Mouse (Mus musculus) ES-E14 (cell line): ENCODE results near the gene Fam227b. TPM values are rescaled to one million over a fixed set of nuclear protein-coding genes. Genes with fewer than 3 reads are reported as not detected.

ENCODE experiments used
- DNase-seq: peaks from one replicate; pipeline ENCODE4 v3.0.0-alpha.2; 2013; ENCODE audit warnings: low read depth, low spot score
- H3K27ac ChIP-seq: 2 replicates; pipeline ENCODE4 v1.5.1; 2012; ENCODE audit warnings: low read depth, mild to moderate bottlenecking, low read length, moderate library complexity, mixed read lengths; ENCODE audit not compliant: poor library complexity, insufficient read depth, severe bottlenecking
- H3K36me3 ChIP-seq: 2 replicates; pipeline ENCODE4 v1.6.1; 2012; ENCODE audit warnings: mild to moderate bottlenecking, low read length, moderate library complexity, mixed read lengths; ENCODE audit not compliant: control insufficient read depth, poor library complexity, insufficient read depth, severe bottlenecking
- H3K4me1 ChIP-seq, 2 experiments: fragments of 150-350 bp in 1 of 2; sonication (generic) in 1 of 2; 2 replicates each; pipeline ENCODE4 v1.6.1; 2012; ENCODE audit warnings: low read length in 2 of 2, mild to moderate bottlenecking in 1 of 2, mixed read lengths in 1 of 2; ENCODE audit not compliant: control insufficient read depth in 2 of 2, insufficient read depth in 2 of 2, poor library complexity in 1 of 2
- H3K4me3 ChIP-seq, 2 experiments: fragments of 150-350 bp in 1 of 2; sonication (generic) in 1 of 2; 2 replicates each; pipeline ENCODE4 v1.5.1; 2012; ENCODE audit warnings: low read length in 2 of 2, low read depth in 1 of 2, mild to moderate bottlenecking in 1 of 2, mixed read lengths in 1 of 2; ENCODE audit not compliant: insufficient read depth in 1 of 2, poor library complexity in 1 of 2, severe bottlenecking in 1 of 2
- H3K9ac ChIP-seq: 2 replicates; pipeline ENCODE4 v1.6.1; 2012; ENCODE audit warnings: low read depth, mild to moderate bottlenecking, low read length, mixed read lengths; ENCODE audit not compliant: poor library complexity, insufficient read depth, severe bottlenecking
- H3K9me3 ChIP-seq: fragments of 150-350 bp; sonication (generic); 2 replicates; pipeline ENCODE4 v1.6.1; 2012; ENCODE audit warnings: low read depth, mild to moderate bottlenecking, low read length; ENCODE audit not compliant: control insufficient read depth, insufficient read depth
- CHD2 ChIP-seq: IDR thresholded peaks from 2 replicates; pipeline ENCODE4 v1.6.1; 2014; ENCODE audit warnings: mild to moderate bottlenecking, low read depth, low read length, inconsistent platforms
- HCFC1 ChIP-seq: IDR thresholded peaks from 2 replicates; pipeline ENCODE4 v1.6.1; 2012; ENCODE audit warnings: low read length, inconsistent platforms, borderline replicate concordance; ENCODE audit not compliant: insufficient read depth
- MAFK ChIP-seq: IDR thresholded peaks from 2 replicates; pipeline ENCODE4 v1.6.1; 2014; ENCODE audit warnings: mild to moderate bottlenecking, low read depth, low read length, inconsistent platforms; ENCODE audit not compliant: insufficient read depth
- ZC3H11A ChIP-seq: IDR thresholded peaks from 2 replicates; pipeline ENCODE4 v1.6.1; 2012; ENCODE audit warnings: low read depth, mild to moderate bottlenecking, inconsistent platforms, low read length, borderline replicate concordance
- ZNF384 ChIP-seq: IDR thresholded peaks from 2 replicates; pipeline ENCODE4 v1.6.1; 2012; ENCODE audit warnings: low read depth, low read length, inconsistent platforms
- in situ Hi-C, 2 experiments: fragments of 600-800 bp; cut with MboI; formaldehyde crosslinking; loops; one replicate each; pipeline ENCODE4 v1.15.1; 2025; ENCODE audit warnings: low sequenced_read_pairs in 2 of 2, inconsistent platforms in 1 of 2; ENCODE audit not compliant: unreplicated experiment in 2 of 2
- total RNA-seq: library from RNA; depleted of rRNA; stranded (reverse); fragments of 300-350 nt; gene quantifications from 2 replicates; pipeline ENCODE4 v1.2.3, GENCODE M21; 2012

Gene Fam227b
- total RNA-seq, 1 experiment, result not detected

DNA sequence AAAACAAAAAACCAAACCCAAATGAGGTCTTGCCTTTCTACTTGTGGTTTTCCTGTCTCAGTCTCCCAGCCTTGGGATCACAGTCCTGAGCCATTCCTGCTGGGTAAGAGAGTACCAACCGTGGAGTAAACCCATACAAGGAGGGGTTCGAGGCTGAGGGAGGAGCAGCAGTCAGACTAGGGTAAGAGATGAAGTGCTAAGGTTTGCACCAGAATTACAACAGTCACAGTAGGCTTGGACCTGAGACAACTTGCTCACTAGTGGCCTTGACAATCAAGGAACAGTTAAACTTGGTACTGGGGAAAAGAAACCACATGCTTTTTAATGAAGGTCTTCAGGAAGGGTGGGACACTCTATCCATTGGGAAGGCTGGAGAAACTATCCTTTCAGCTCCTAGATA, 72.7 kb downstream of the Fam227b start:
- H3K9ac ChIP-seq, result no peak overlapping the region

DNA sequence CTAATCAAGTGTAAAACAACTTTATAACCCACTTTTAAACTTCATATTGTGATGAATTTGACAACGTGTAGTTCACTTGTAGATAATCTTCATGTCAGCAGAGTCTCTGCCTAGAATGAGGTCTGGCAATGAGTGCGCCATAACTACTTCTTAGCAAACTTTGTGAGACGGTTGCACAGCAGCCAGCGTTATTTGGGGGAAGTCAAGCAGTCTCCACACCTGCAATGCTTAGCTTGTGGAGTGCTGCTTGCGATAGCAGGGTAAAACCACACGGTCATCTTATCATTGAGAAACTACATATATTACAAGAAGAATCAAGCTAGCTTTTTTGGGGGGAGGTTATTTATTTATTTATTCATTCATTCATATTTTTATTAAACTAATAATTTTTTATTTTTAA, 75.3 kb downstream of the Fam227b start:
- H3K4me3 ChIP-seq, result no peak overlapping the region
- DNase-seq, result no peak
- no peak for TF ChIP-seq MAFK
- TF ChIP-seq HCFC1, result no peak
- TF ChIP-seq ZNF384, result no peak
- TF ChIP-seq CHD2, result no peak
- no peak for TF ChIP-seq ZC3H11A
- H3K9ac ChIP-seq, result no peak overlapping the region
- no peak overlapping the region for H3K27ac ChIP-seq
- no peaks in the 10 kb centered on the region for H3K36me3 ChIP-seq
- in situ Hi-C loops, result no loop called here
- no peaks in the 10 kb centered on the region for H3K9me3 ChIP-seq
- H3K4me1 ChIP-seq, result no peaks in the 10 kb centered on the region

More for the DNA sequence above, 72.7 kb downstream of the Fam227b start:
- H3K4me1 ChIP-seq, result no peaks in the 10 kb centered on the region
- in situ Hi-C loops, result no loop called here
- H3K36me3 ChIP-seq, result no peaks in the 10 kb centered on the region
- no peak overlapping the region for H3K27ac ChIP-seq
- H3K9me3 ChIP-seq, result no peaks in the 10 kb centered on the region
- no peak for TF ChIP-seq MAFK
- no peak for TF ChIP-seq HCFC1
- TF ChIP-seq ZC3H11A, result no peak
- no peak for TF ChIP-seq ZNF384
- no peak for TF ChIP-seq CHD2
- no peak for DNase-seq
- no peak overlapping the region for H3K4me3 ChIP-seq

DNA sequence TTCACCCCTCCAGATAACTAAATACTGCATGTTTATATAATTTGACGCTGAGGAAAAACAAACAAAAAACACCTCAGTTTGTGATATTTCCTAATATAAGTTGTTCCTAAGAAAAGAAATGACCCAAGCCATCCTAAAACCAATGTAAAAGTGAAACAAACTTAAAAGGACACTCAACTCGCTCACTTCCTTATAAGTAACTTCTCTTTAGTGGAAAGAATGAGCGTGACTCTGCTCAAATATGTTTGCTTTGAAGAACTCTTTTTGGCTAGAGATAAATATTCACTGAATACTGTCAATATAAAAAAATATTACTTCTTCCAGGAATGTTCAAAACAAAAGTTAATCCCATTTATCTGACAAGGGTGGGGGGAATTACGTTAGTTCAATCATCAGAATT, 78.1 kb downstream of the Fam227b start:
- no peak for DNase-seq
- Histone ChIP-seq H3K9me3 (no peaks in the 10 kb centered on the region), H3K36me3 (no peaks in the 10 kb centered on the region), H3K4me3 (no peak overlapping the region), H3K9ac (no peak overlapping the region), H3K27ac (no peak overlapping the region), H3K4me1 (no peaks in the 10 kb centered on the region)
- TF ChIP-seq ZNF384, result no peak
- TF ChIP-seq HCFC1, result no peak
- no peak for TF ChIP-seq CHD2
- TF ChIP-seq ZC3H11A, result no peak
- TF ChIP-seq MAFK, result no peak
- in situ Hi-C loops, result no loop called here

DNA sequence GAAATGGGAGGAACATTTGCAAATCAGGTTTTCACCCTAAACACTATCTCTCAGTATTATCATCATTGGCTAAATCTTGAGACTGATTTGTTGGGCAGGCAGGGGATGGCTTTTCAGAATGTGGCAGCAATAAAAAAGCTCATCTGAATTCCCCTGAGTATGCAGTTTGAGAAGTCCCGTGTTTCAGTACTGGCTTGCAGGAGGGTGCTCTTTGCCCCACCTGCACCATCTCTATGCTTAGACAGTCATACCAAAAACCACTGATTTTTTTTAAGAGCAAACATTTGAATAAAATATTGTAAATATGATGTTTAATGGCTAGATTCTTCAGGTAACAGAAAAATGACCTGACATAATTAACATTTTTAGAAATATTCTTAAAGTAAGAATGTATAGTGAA, 82.1 kb downstream of the Fam227b start:
- H3K9ac ChIP-seq, result no peak overlapping the region
- no peak for DNase-seq
- H3K27ac ChIP-seq, result no peak overlapping the region
- H3K36me3 ChIP-seq, result no peaks in the 10 kb centered on the region
- no peak overlapping the region for H3K4me3 ChIP-seq
- in situ Hi-C loops, result no loop called here
- H3K9me3 ChIP-seq, result no peaks in the 10 kb centered on the region
- TF ChIP-seq ZC3H11A (no peak), ZNF384 (no peak), CHD2 (no peak), HCFC1 (no peak), MAFK (no peak)
- no peaks in the 10 kb centered on the region for H3K4me1 ChIP-seq

DNA sequence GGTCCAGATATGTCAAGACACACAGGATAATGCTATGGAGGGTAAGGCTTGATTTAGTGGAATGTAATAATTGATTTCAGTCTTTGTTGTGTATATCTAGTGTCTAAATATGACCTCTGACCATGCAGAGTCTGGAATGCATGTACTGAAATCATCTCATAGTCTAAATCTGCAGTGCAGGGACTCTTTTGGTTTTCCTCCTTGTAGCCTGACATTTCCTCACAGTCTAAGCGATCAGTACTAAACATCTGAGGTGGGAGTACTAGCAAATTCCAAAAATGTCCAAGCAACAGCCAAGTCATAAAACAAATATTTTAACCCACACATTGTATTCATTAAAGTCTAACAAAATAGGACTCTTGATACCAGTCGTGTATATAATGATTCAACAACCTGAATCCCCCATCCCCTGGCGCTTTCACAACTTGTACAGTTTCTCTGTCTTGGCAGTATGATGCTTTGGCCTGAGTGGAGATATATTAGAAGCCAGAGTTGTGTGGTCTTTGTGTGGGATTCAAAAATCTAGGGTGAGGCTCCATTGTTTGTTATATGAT, 86.4 kb downstream of the Fam227b start:
- Histone ChIP-seq H3K9ac (no peak overlapping the region), H3K27ac (no peak overlapping the region), H3K36me3 (no peaks in the 10 kb centered on the region), H3K4me3 (no peak overlapping the region), H3K4me1 (no peaks in the 10 kb centered on the region), H3K9me3 (no peaks in the 10 kb centered on the region)
- DNase-seq, result no peak
- in situ Hi-C loops, result no loop called here
- TF ChIP-seq CHD2 (no peak), ZNF384 (no peak), HCFC1 (no peak), ZC3H11A (no peak), MAFK (no peak)
